Mouse (Mus musculus) embryonic stem cell, embryonic (primary cell): ENCODE measurements around the gene Gm21317.
"Not testable (repeated sequence)": the region's sequence is repeated elsewhere in the genome, so short reads cannot be mapped to it uniquely, and the experiment has no call there.

Experiments
- CTCF ChIA-PET, 4 experiments: fragments of 300-600 bp in 2 of 4; fragments of 350-600 bp in 2 of 4; sonication (Branson Sonifier 250); formaldehyde crosslinking; loops; one replicate each; lab custom pipeline; 2022; ENCODE audit warnings: inconsistent platforms in 2 of 4; lab: Charles Lee
- POLR2A ChIA-PET, 4 experiments: fragments of 300-600 bp in 2 of 4; fragments of 350-600 bp in 2 of 4; sonication (Branson Sonifier 250); formaldehyde crosslinking; loops; one replicate each; lab custom pipeline; 2022; ENCODE audit warnings: antibody characterized with exemption in 4 of 4, inconsistent platforms in 1 of 4; lab: Charles Lee

Gm21317 gene

DNA sequence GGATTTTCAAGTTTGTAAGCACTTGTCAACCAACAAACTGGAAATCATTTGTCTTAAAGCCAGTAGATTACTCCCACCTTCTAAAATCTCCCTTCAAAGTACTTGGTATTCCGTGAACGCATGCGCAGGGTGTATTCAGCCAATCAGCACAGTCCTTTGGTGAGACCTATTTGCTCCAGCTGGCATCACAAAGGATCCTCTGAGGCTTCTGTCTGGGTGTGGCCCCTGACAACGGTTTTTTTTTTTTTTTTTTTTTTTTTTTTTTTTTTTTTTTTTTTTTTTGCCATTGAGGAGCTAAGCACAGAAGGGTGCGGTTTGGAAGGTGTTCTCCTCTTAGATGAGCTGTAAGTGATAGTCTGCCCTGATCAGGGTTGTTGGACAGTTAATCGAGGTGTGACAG is at the start of gene Gm21317:
Gene Gm21317, plus strand, starts transcription at position 301 of the 400 bp plus-strand sequence.
- POLR2A ChIA-PET, CTCF ChIA-PET: not testable (repeated sequence)
